Mouse (Mus musculus) C2C12 (cell line): ENCODE measurements around the gene Nck1.
A peak's percentile ranks its signal among the peaks of the same experiment; 100 is the strongest.

Experiments
- CEBPB ChIP-seq: IDR thresholded peaks from one replicate; pipeline ENCODE4 v1.6.1; 2011; ENCODE audit warnings: low read depth, mild to moderate bottlenecking, control low read depth, moderate library complexity
- CTCF ChIP-seq: IDR thresholded peaks from one replicate; pipeline ENCODE4 v1.5.1; 2011; ENCODE audit not compliant: control insufficient read depth, insufficient read depth, insufficient read length
- MYOD1 ChIP-seq: IDR thresholded peaks from one replicate; pipeline ENCODE4 v1.6.1; 2011; ENCODE audit warnings: low read depth; ENCODE audit not compliant: control insufficient read depth, insufficient read length
- MYOG ChIP-seq: IDR thresholded peaks from one replicate; pipeline ENCODE4 v1.6.1; 2011; ENCODE audit not compliant: control insufficient read depth, insufficient read length; ENCODE audit errors: extremely low read depth
- USF1 ChIP-seq: IDR thresholded peaks from one replicate; pipeline ENCODE4 v1.6.1; 2011; ENCODE audit warnings: low read depth, mild to moderate bottlenecking, control low read depth, moderate library complexity

DNA sequence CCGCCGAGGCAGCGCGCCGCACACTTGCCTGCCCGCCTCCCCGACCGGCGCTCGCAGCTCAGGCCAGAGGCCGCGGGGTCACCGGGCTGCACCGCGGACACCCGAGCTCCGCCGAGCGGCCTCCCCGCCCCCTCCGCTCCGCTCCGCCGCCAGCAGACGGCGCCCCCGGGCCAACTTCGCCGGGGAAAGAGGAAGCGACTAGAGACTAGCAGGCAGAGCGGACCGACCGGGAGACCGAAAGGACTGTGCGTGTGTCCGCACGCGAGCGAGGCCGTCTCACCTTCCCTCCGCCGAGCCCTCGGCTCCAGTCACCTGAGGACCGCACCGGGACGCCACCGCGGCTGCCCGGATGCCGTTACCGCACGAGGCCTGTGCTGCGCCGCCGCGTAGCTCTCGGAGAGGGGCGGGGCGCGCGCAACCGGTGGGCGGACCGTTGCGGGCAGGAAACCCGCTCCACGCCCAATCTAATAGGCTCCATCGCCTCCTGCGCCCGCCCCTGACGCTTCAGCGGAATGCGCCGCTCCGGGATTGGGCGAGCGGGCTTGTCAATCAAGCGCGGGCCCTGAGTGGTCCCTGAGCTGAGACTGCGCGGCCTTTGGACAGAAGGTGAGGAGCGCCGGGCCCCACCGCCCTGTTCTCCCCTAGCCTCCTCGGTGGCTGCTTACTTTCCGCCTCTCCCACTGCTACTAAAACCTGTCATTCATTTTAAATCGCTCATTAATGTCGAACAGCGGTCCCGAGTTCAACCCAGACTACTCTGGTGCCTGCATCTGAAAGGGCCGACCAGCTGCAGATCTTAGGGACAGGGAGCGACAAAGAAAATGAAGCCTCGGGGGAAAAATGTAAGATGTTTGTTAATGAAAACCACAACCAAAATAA, at the start of gene Nck1:
- TF ChIP-seq CTCF: peak; percentile 89
- TF ChIP-seq USF1: no peak
- TF ChIP-seq CEBPB: no peak
- TF ChIP-seq MYOD1: no peak
- TF ChIP-seq MYOG: no peak
